Mouse (Mus musculus) embryonic fibroblast, embryonic 13.5 days (primary cell): ENCODE results near the gene Grid2.

Experiments
- CTCF ChIP-seq: IDR thresholded peaks from 2 replicates; pipeline ENCODE4 v1.5.1; 2011; ENCODE audit warnings: mild to moderate bottlenecking, control low read depth, low read length, moderate library complexity, borderline replicate concordance; ENCODE audit not compliant: insufficient read depth
- POLR2A ChIP-seq: IDR thresholded peaks from 2 replicates; pipeline ENCODE4 v1.6.1; 2011; ENCODE audit warnings: low read depth, mild to moderate bottlenecking, control low read depth, low read length, moderate library complexity

DNA sequence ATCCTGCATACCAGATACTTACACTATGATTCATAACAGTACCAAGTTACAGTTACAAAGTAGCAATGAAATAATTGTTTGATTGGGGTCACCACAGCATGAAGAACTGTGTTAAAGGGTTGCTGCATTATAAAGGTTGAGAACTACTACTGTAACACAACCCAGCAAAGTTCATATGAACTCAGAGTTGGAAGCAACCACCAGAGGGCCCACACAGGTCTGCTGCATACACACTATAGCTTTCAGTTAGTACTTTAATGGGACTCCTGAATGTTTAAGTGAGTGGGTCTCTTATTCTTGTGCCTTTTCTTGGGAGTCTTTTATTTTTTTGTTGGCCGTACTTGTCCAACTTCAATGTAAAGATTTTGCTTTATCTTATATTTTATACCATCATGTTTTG, 1057.5 kb downstream of the Grid2 start:
- TF ChIP-seq POLR2A = no peak
- no peak for TF ChIP-seq CTCF
